Mouse (Mus musculus): Measurements from ENCODE around the gene March9.
"Not testable (repeated sequence)": the region's sequence is repeated elsewhere in the genome, so short reads cannot be mapped to it uniquely, and the experiment has no call there.

Gene March9

GRCm38 (mm10) chr10:127079665-127080391 is 19.8 kb upstream of the March9 start:
- DNase-seq (ENCODE audit: low spot score): no peak

GRCm38 (mm10) chr10:127078677-127079575 is 18.9 kb upstream of the March9 start:
- no peak for DNase-seq (ENCODE audit: low spot score)

DNA sequence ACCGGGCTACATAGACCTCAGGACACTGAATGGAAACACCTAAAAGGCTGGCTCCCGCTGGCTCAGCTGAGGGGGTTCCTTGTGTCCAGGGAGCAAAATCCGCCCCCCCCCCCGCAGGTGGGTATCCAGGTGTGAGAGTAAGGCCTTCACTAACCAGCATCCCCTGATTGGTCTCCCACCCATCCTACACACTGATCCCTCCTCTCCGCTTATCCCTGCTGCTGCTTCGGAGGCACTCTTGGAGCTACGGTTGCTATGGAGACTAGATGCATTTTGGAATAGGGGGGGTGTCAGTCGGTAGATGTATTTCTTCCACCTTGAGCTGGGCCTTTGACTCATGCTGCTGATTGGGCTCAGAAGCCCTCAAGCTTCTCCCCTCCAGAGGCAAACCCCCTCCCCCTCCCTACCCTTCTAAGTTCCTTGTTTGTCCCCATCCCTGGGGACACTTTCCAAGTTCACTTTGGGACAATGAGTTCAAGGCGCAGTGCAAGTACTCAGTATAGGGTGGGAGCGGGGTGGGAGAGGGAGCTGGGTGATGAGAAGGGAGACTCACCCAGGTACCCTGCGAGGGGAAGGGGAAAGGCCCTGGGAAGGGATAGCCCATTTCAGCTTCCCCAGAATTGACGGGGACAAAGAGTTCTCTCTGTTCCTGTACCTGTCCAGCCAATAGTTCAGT is 18.2 kb upstream of the March9 start:
- DNase-seq (ENCODE audit: low spot score): no peak

DNA sequence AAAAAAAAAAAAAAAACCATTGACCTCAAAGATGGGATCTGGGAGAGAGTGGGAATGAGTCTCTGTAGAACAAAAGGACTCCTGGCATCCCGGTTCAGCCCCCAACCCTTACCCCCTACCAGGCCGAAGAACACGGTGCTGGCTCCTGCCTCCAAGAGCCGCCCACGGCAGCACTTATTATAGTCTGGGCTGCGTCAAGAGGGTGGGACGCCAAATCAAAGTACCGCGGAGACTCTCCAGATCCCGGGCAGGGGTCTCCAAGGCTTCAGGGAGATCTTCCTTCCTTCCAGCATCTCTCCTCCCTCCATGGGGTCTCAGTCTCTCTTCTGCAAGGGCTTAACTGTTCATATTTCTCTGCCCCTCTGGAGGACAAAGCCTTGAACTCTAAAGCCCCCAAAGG is 17.5 kb upstream of the March9 start:
- no peak for DNase-seq (ENCODE audit: low spot score)

DNA sequence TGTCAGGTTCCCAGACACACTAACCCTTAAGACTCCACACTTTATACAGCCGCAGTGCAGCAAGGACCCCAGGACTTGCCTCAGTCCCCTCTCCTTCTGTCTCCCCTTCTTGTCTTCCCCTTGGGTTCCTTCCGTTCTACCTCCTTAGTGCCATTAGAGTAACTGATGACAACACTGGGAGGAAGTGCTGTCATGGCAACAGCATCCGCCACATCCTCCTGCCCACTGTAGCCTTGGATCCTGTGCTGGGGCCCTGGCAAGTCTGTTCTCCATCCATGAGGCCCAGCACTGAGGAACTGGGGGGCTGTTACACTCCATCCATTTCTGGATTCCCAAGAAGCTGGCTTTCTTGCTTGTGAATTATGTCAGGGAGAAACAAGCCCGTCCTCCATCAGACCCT is 16.1 kb upstream of the March9 start:
- no peak for DNase-seq (ENCODE audit: low spot score)

GRCm38 (mm10) chr10:127075651-127076050 is 15.7 kb upstream of the March9 start:
- no peak for DNase-seq (ENCODE audit: low spot score)

GRCm38 (mm10) chr10:127075080-127075479 is 15.1 kb upstream of the March9 start, which contains the start of gene Agap2:
Agap2 (plus strand) TSS chr10:127075284.
- DNase-seq (ENCODE audit: low spot score): no peak

- no peak for DNase-seq (ENCODE audit: low spot score)
Observed at GRCm38 (mm10) chr10:127073981-127074380, 14.0 kb upstream of the March9 start.

DNA sequence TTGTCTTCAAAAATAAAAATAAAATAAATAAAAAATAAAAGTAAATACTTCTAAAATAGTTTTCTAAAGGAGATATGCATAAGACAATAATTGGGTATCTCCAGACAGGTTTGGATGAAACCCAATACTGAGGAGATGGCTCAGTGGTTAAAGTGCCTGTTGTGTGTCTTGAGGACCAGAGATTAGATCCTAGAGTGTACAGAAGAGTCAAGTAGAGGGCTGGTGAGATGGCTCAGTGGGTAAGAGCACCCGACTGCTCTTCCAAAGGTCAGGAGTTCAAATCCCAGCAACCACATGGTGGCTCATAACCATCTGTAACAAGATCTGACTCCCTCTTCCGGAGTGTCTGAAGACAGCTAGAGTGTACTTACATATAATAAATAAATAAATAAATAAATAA is 13.0 kb upstream of the March9 start:
- not testable (repeated sequence) for DNase-seq (ENCODE audit: low spot score)

DNA sequence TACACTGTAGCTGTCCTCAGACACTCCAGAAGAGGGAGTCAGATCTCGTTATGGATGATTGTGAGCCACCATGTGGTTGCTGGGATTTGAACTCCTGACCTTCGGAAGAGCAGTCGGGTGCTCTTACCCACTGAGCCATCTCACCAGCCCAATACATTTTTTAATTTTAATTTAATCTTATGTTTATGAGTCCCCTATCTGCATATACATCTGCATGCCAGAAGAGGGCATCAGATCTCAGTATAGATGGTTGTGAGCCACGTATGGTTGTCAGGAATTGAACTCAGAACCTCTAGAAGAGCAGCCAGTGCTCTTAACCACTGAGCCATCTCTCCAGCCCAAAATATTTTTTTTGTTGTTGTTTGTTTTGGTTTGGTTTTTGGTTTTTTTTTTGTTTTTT is 12.3 kb upstream of the March9 start:
- DNase-seq (ENCODE audit: low spot score): not testable (repeated sequence)

GRCm38 (mm10) chr10:127071203-127071602 is 11.2 kb upstream of the March9 start:
- no peak for DNase-seq (ENCODE audit: low spot score)

GRCm38 (mm10) chr10:127070190-127071121 is 10.5 kb upstream of the March9 start, which contains the start of gene Tspan31:
Tspan31 (minus strand) TSS chr10:127070264.
- DNase-seq (ENCODE audit: low spot score): peak; percentile 92

- DNase-seq (ENCODE audit: low spot score): no peak
Observed at GRCm38 (mm10) chr10:127069281-127070189, 9.6 kb upstream of the March9 start.

- no peak for DNase-seq (ENCODE audit: low spot score)
Observed at GRCm38 (mm10) chr10:127068360-127069038, 8.5 kb upstream of the March9 start.

- DNase-seq (ENCODE audit: low spot score): no peak
Observed at GRCm38 (mm10) chr10:127066519-127067018, 6.6 kb upstream of the March9 start.

- DNase-seq (ENCODE audit: low spot score): no peak
Observed at GRCm38 (mm10) chr10:127065981-127066380, 6.0 kb upstream of the March9 start.

GRCm38 (mm10) chr10:127063913-127064870 is 4.2 kb upstream of the March9 start:
- DNase-seq (ENCODE audit: low spot score): no peak

DNA sequence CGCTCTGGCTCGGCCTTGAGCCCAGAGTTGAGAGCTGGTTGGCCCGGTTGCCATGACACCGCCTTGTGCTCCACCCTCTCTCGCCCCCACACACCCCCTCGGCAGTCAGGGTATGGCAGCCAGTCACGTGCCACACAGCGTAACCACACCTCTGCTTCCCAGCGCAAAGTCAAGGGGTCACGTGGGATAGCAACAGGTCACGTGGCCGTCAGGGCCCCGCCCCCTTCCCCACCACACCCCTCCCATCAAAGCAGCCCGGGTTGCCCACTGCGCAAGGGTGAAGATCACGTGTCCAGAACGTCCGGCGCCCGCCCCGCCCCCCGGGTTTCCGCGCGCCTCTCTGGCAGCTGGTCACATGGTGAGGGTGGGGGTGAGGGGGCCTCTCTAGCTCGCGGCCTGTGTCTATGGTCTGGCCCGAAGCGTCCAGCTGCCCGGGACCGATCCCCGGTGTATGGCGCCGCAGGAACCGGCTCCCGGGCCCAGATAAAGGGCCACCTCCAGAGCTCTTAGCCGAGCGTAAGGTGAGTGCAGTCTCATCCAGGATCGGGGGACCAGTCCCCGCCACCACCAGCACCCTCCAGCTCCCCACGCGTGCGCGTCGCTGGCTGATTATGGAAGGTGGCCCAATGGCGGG is 3.4 kb upstream of the March9 start, which contains the start of gene Cdk4:
Cdk4 (plus strand) TSS at position 296 of the 634 bp plus-strand sequence.
- DNase-seq (ENCODE audit: low spot score): peak; percentile 98

Data from ovary, adult 18-20 months (tissue).